Mouse (Mus musculus) brain, adult 2 months (tissue): ENCODE measurements at regions not wholly inside any gene's neighbourhood (a gene's known extent, or its start where the extent isn't known, plus 50 kb on each side); places are given as distances from the start of the nearest gene placed in this dataset.
A peak's percentile ranks its signal among the peaks of the same experiment; 100 is the strongest.

Experiments used
- DNase-seq: peaks from one replicate; pipeline ENCODE4 v3.0.0; 2011; ENCODE audit warnings: low read depth, low spot score

DNA sequence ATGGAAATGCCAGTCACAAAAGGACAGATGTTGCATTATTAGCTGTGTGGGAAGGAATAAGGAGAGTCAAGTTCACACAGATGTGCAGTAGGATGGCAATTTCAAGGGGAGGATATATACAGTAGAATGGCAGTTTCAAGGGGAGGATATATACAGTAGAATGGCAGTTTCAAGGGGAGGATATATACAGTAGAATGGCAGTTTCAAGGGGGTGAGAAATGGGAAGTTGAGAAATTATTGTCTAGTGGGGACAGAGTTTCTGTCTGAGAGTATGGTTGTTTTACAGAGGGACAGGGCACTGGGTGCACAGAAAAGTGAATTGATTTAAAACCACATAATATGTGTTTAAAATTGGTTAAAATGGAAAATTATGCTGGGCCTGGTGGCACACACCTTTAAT, 54.8 kb upstream of the Scel start:
- DNase-seq: no peak

DNA sequence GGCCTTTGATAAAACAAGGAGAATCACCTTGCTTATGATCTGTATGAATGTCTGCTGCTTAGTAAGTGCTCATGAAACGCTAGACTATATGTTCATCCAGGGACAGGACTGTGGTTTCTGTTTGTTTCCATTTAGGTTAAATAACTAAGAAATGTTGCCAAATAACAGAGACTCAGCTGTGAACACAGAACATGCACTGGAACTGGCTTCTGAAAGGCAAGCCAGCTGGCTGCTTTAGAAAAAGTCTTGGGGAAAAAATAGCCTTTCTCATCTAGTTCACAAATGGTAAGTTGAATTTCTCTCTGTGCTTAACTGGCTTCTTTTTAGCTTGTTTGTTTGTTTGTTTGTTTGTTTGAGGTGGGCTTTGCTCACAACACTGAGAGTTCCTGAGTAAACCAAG, 57.0 kb upstream of the Scel start:
- DNase-seq: peak; percentile 63

DNA sequence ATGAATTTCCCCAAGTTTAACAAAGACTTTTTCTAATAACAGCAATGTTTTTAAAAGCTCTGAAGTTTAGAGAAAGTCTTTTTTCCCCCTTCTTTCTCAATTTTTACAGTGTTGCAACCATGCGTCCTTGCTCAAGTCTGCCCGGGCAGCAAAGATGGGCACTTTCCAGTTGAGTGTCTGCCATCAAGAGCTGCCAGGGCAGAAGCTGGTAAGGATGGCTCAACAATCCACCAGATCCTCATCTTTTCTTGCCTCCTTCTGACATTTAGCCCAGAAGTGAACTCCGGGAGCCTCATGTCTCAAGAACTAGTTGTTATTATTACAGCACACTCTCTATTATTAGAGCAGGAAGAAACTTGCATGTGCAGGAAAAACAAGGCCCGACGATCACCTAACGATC, 62.4 kb upstream of the Scel start:
- DNase-seq: no peak

DNA sequence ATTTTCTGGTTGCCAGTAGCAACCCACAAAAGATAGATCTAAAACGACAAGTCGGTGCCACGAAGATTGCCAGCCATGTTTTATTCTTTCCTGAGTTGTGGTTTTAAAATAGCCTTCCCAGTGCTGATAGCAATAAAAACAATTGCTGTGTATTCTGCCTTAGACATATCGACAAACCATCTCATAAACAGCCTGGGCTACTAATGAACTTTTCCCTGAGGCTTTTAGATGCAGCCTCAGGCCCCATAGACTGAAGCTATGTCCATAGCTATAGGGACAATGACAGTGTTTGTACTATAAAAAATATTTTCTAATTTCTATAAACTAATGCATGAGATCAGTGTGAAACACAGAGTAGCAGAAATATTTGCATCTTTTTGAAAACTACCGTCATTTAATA, 63.7 kb upstream of the Scel start:
- DNase-seq: no peak

DNA sequence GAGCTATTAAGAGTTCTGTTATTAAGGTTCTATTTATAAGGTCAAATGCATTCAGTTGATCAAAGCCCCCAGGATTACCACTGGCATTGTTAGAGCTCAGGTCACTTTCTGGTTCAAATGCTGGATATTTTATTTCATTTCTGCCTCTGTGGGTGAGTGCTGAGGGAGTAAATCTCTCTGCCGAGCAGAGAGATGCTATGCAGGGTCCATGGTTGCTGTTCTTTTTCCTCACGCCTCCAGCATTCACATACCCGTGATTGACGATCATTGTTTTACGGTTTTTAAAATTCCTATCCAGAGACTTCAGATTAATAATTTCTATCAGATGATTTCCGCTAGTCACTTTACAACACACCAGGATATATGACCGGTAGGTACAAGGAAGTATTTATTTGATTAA, 64.1 kb upstream of the Scel start:
- DNase-seq: no peak

DNA sequence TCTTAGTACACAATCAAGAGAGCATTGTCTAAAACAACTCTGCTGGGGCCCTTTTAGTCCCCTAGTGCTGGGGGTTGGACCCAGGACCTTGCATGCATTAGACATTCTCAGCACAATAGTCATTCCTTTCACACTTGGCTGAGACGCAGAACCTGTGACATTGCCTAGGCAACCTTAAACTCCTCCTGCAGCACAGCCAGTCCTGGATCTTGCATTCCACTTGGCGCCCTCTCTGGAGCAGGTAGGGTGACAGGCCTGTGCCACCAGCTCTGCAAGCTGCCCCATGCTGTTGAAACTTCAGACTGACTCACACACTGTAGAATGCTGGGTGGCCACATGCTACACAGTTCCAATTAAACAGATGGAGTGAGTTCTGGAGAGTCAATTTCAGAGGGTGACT, 66.5 kb upstream of the Scel start:
- DNase-seq: peak; percentile 88

DNA sequence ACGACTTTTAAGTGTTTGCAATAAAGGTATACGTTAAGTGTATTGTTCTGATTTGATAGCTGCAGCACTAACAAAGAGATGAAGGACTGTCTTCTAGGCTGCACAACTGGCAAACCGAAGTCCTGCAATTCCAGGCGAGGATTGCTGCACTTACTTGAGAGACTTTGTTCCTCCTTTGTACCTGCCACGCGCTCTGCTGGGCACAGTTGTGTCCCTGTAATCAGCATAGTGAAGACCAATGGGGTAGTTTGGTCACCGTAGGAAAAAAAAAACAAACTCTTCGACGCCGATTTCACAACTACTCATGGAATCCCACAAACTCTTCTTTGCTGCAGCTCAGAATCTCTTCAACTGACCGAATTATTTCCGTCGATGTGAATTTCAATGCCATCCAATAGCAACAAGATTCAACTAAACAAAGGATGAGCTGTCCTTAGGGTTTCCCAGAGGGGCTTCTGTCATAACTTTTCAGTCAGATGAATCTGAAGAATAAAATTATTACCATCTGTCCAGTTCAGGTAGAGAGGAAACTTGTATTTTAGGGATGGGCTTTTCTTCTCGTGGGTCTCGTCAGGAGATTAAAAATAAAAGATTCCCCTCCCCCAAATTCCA, 71.6 kb upstream of the Scel start:
- DNase-seq: no peak

DNA sequence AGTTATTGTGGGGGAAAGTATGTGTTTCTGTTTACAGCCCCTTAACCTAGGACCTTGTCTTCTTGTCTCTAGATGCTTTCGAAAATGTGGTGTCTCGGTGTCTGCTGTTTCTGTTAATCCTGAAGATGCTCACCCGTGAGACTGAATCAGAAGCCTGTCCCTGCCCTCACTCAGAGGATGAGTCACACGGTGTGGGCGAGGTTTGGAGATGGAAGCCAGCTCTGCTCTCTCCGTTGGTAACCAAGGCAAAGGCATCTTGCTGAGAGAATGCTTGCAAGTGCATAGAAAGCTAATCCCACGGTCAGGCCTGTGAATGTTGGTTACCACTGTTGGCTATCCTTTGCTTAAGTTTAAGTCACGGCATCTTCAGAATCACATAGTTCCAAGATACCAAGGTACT, 72.9 kb upstream of the Scel start:
- peak; percentile 97 for DNase-seq

DNA sequence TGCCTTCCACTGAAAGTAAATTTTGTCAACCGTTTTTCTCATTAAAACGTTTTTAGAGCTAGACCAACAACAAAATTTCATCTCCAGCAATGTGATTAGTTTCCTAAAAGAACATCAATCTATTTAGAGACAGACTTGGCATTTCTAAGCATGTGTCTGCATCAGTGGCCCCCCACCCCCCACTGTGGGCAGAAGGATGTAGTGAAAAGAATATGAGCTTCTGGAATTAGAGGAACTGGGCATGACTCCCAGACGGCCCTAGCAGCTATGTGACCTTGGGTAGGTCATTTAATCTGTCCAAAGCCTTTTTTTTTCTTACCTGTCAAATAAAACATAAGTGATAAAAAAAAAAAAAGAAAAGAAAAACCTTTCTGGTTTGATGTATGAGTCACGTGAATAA, 78.9 kb upstream of the Scel start:
- DNase-seq: no peak

DNA sequence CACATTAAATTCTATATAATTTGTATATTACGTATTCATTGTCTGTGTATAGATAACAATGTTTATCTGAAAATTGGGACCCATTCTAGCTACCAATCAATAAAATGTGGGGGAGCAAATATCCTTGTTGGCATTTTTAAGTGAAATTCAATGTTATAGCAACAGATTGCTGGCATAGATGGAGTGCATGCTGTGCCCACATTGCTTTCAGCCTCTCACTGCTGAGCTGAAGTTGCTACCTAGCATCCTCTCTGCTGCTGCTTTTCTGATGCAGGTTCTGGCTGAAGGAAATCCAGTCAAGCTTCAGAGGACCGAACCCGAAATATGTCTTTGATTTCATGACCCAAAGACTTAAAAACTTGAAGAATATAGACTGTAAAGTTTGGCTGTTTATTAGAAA, 80.0 kb upstream of the Scel start:
- DNase-seq: peak; percentile 27

DNA sequence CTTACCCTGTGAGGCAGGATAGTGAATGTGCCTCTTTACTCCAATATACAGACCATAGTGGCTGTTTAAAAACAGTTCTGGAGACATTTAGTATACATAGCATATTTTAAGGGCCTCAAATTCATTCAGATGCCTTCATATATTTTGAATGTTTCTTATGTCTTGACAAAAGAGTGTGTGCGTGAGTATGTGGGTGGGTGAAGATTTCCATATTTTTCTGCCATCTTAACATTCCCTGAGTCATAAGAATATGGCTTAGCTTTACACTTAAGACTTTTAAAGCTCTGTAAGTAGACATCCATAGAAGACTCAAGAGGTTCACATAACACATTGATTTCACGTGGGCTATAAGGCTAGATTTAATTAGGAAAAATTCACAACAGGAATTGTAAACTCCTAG, 81.3 kb upstream of the Mycbp2 start:
- peak; percentile 58 for DNase-seq

DNA sequence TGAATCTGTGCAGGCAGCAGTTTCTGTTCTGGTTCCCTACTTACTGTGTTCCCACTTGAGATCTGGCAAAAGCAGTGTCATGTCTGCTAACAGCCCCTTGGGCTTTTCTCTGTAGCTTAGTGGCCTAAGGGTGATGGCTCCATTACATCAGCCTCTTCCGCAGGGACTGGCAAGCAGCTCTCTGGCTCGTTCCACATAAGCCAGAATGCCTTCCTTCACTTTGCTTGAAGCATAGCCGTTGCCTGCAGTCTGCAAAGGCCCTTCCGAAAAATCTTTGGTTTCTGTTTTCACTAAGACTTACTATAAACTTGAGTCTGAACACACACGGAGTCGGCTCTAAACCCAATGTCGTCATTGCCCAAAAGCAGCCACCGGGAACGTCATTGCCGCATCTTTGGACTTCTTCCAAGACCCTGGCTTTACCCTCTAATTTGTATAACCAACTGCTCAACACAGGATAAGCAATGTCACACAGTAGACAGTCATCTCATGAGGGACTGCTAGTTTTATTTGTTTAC, 74.8 kb upstream of the Mycbp2 start:
- DNase-seq: peak; percentile 22

DNA sequence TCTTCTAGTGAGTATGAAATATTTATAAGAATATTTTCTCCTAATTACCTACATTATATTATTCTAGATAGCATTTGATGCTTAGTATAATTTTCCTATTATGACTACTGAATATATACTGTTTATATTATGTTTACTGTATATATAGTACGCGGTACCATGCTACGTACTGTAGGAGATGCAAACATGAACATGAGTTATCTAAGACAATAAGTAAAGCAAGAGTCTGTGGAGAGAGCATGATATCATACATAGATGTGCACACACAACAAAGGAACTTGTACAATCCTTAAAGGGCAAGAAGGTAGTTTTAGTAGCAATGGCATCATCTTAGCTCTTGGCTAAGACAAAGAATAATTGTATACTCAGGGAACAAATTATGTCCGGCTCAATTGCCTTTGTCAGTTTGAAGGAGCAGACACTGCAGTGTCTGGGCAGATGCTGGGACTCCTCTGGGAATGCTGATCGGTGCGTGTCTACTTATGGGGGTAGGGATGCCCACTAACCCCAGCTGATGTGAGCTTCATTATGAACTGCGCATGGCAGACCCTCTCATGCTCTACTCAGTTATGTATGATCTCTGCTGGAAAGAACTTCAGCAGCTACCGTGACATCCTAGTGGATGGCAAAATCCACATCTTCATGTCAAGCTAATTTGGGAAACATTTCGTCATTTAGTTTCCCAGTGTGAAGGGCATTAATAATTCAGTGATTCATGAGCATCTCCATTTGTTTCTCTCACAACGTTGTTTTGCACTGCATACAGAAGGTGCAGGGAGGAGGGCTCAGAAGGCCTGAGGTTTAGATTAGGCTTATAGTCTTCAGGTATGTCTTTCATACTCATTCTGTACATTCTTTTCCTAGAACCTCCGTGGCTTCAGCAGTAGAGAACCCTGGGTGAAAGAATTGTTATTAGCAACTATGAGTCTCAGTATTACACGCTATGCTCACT, 70.8 kb upstream of the Mycbp2 start:
- DNase-seq: no peak

DNA sequence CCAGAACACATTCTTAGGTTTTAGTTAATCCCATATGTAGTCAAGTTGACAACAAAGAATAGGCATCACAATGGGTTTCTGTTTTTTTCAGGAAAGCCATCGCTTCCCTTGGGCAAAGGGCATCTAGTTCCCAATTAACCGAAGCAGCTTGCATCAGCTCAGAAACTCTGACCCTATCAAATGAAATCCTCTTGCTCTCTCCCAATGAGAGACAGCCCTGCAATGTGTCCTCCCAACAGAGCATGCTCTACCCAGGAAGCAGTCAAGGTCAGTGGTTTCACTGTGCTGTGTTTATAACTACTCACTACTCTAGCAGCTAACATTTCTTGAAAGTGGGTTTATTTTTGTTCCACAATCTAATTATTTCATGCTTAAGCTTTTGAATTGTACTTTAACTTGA, 58.0 kb upstream of the Mycbp2 start:
- DNase-seq: no peak

DNA sequence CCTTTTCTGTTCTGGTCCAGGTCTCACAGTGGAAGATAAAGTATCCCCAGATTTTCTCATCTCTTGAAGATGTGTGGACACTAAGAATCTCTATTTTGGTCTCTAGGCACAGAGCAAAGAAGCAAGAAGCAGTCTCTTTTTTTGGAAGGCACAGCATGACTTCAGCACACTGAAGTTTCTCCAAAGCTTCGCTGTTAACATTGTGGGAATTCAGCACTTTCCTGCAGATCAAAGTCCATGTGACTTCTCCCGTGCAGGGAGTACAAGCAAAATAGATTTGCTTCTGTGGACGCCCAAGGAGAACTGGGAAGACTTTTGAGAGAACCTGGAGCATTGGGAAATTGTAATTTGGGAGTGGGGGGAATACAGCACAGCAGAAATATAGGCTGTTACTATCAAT, 56.4 kb upstream of the Mycbp2 start:
- DNase-seq: peak; percentile 58

DNA sequence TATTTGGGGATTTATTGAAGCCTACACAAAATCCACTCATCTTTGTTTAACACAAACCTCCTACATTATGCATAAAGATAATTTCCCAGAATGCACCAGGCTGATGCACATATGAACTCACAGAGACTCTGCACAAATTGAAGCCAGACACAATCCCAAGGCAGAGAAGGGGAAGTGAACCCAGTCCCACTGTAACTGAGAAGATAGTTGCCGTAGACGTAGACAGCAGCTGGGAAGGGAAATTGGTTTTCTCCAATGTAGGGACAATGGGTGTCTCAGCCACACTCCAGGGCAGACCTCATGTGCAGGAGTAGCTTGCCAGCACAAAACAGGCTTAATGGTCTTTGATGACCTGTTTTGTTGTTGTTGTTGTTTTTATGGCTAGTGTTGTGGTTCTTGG, 55.4 kb upstream of the Mycbp2 start:
- no peak for DNase-seq

DNA sequence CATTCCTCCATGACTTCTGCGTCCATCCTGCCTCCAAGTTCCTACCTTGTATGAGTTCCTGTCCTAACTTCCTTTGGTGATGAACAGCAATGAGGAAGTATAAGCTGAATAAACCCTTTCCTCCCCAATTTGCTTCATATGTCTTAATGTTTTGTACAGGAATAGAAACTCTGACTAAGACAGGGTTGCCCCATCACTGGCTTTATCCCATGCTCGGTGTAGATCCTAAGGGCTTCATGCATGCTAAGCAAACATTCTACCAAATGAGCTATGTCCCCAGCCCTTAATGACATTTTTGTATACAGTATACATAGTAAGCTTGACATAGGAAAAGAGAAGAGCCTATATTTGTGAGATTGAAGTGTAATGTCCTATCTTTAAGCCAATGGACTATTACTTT, 54.7 kb upstream of the Mycbp2 start:
- DNase-seq: no peak

DNA sequence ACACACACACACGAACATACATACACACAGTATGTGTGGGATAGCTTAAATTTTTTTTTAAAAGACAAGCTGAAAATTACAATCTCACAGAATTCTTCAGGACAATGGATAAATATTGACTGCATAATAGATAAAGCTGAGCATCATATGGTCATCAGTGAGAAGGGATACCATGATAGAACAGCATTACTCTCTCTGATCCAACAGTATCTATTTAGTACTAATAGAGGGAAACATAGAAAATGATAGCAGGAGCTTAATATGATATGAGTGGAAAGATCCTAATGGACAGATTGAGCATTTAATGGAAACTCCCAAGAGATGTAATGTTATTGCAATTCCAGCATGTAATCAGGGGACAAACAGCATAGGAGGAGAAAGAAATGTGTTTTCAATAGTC, 51.8 kb upstream of the Mycbp2 start:
- no peak for DNase-seq
